Mouse (Mus musculus) kidney, postnatal 0 days (tissue): ENCODE results near the gene Arhgef39. TPM values are rescaled to one million over a fixed set of nuclear protein-coding genes. Genes with fewer than 3 reads are reported as not detected.

Experiments used
- ATAC-seq: fragments of 200-750 bp; cut with Nextera tagmentation; replicated peaks from 2 replicates; pipeline ENCODE4 v1.8.0; 2017; ENCODE audit warnings: low read depth, moderate number of reproducible peaks, moderate TSS enrichment, moderate library complexity; ENCODE audit not compliant: low FRiP score
- DNase-seq: peaks from one replicate; pipeline ENCODE4 v3.0.0-alpha.2; 2016; ENCODE audit warnings: low spot score
- H3K27ac ChIP-seq: fragments of 300-500 bp; sonication (generic); 2 replicates; pipeline ENCODE4 v1.5.1; 2014; ENCODE audit warnings: mild to moderate bottlenecking
- H3K27me3 ChIP-seq: fragments of 300-500 bp; sonication (generic); 2 replicates; pipeline ENCODE4 v1.6.1; 2014; ENCODE audit warnings: low read length, mixed read lengths; ENCODE audit not compliant: insufficient read depth
- H3K36me3 ChIP-seq: fragments of 300-500 bp; sonication (generic); 2 replicates; pipeline ENCODE4 v1.6.1; 2014; ENCODE audit warnings: low read length, mixed read lengths; ENCODE audit not compliant: insufficient read depth
- H3K4me1 ChIP-seq: fragments of 300-500 bp; sonication (generic); replicated peaks from 2 replicates; pipeline ENCODE4 v1.6.1; 2014; ENCODE audit warnings: antibody characterized with exemption, low read length, mixed read lengths; ENCODE audit not compliant: insufficient read depth
- H3K4me2 ChIP-seq: fragments of 300-500 bp; sonication (generic); 2 replicates; pipeline ENCODE4 v1.6.1; 2014; ENCODE audit warnings: mild to moderate bottlenecking, low read length, moderate library complexity, mixed read lengths
- H3K4me3 ChIP-seq: fragments of 300-500 bp; sonication (generic); replicated peaks from 2 replicates; pipeline ENCODE4 v1.5.1; 2014; ENCODE audit warnings: low read depth, low read length
- H3K9ac ChIP-seq: fragments of 300-500 bp; sonication (generic); 2 replicates; pipeline ENCODE4 v1.6.1; 2014; ENCODE audit warnings: low read depth, low read length
- H3K9me3 ChIP-seq: fragments of 300-500 bp; sonication (generic); replicated peaks from 2 replicates; pipeline ENCODE4 v1.6.1; 2016; ENCODE audit warnings: low read length, inconsistent platforms, mixed read lengths
- CTCF ChIP-seq: IDR thresholded peaks from 2 replicates; pipeline ENCODE4 v1.5.1; 2016; ENCODE audit warnings: antibody characterized with exemption, low read depth, mild to moderate bottlenecking, moderate library complexity
- WGBS: fragments of 180-500 bp; shearing (Covaris S2); extraction: QIAGEN DNeasy Blood & Tissue Kit; methylation state at CpG from one replicate; pipeline ENCODE4 v1.1.7; 2014; 5-methylcytosine and 5-hydroxymethylcytosine counted together
- polyA plus RNA-seq: library from polyadenylated mRNA; unstranded; fragments of >200 nt; fragmentation: Nextera tagmentation; extraction: Ambion mirVana; gene quantifications from 2 replicates; pipeline ENCODE4 v1.2.1, GENCODE M21; 2015

Gene Arhgef39
- polyA plus RNA-seq, 1 experiment from 2014 or later: 15.4 TPM

DNA sequence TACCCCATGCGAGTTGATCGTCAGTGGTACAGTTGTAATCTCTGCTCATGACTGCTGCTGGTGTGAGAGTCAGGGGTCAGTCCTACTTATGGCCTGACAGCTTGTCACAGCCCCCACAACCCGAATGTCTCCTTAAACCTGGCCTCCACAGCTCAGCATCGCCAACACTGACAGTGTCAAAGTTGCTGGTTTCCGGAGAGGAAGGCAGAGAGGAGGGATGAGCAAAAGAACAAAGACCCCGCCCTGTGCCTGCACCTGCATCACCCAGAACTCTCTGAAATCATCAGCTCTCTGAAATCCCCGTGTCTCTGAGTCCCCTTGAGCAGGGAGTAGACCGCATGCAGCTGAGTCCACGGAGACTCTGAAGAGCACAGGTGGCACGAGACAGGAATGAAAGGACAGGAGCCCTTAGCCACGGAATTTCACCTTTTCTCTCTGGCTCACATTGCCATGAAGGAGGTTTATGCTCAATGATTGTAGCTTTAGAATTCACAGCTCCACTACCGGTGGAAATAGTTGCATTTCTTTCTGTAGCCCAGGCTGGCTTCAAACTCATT lies 15.9 kb downstream of the Arhgef39 start, which contains the start of gene Sit1:
Gene Sit1 (minus strand): TSS at position 200 of the 557 bp plus-strand sequence.
- Histone ChIP-seq H3K9ac (no peak within 1 kb of the TSS), H3K4me1 (no peaks in the 10 kb centered on the region), H3K4me2 (no peak within 1 kb of the TSS), H3K27ac (no peak within 1 kb of the TSS), H3K36me3 (no peaks in the 10 kb centered on the region), H3K4me3 (no peak within 1 kb of the TSS), H3K27me3 (no peaks in the 10 kb centered on the region), H3K9me3 (no peaks in the 10 kb centered on the region)
- WGBS: 66% methylated on average over 12 of the region's 12 CpGs
- no peak for TF ChIP-seq CTCF
- DNase-seq (no peak), ATAC-seq (no peak)

DNA sequence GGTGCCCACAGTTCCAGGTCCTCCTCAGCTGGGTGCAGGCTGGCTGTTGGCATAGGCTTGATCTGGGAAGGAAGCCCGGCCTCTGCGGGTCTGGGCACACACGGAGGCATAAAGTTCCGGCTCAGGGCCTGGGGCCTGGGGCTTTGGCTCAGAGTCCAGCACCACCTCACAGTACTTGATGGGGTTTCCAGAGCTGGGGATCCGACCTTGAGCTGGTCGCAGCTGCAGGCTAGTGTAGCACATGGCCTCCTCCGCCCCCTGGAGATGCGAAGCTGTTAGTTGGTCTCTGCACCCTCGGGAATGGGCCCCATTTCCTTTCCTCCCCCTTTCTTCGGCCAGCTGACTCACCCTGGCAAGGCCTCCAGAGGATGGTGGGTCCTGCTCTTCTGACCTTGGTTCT lies 16.9 kb downstream of the Arhgef39 start:
- no peak for TF ChIP-seq CTCF
- Histone ChIP-seq H3K27me3 (no peaks in the 10 kb centered on the region), H3K9ac (no peak overlapping the region), H3K9me3 (no peaks in the 10 kb centered on the region), H3K4me2 (no peak overlapping the region), H3K27ac (no peak overlapping the region), H3K36me3 (no peaks in the 10 kb centered on the region), H3K4me3 (no peak overlapping the region), H3K4me1 (no peaks in the 10 kb centered on the region)
- 61% methylated on average over 10 of the region's 10 CpGs for WGBS
- no peak for DNase-seq
- no peak for ATAC-seq

DNA sequence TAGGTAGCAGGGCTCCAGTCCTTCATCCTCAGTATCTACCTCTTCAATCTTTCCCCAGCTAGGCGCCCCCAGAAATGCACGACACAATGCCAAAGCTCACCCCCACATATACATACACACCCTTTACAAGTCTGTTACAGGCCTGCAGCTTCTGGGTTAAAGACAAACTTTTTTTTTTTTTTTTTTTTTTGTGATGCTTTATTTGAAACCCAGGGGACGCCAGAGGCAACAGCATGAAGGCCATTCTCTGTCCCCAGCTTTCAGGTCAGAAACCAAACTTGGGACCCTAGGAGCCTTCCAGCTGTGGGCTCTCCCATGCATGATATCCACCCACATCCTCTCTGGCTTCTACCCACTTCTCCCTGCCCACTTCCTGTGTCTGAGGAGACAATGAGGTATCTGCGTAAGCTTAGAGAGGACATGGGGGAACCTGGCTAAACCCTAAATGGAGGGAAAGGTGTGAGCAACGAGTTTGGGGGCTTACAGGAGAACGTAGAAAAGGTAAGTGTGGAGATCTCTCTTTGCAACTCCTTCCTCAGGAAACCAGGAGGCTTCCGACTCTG lies 17.5 kb downstream of the Arhgef39 start:
- Histone ChIP-seq H3K27me3 (no peaks in the 10 kb centered on the region), H3K9me3 (no peaks in the 10 kb centered on the region), H3K27ac (no peak overlapping the region), H3K4me2 (no peak overlapping the region), H3K36me3 (no peaks in the 10 kb centered on the region), H3K4me3 (no peak overlapping the region), H3K9ac (no peak overlapping the region), H3K4me1 (no peaks in the 10 kb centered on the region)
- no peak for TF ChIP-seq CTCF
- ATAC-seq (no peak), DNase-seq (no peak)
- WGBS: 75% methylated on average over 7 of the region's 7 CpGs

DNA sequence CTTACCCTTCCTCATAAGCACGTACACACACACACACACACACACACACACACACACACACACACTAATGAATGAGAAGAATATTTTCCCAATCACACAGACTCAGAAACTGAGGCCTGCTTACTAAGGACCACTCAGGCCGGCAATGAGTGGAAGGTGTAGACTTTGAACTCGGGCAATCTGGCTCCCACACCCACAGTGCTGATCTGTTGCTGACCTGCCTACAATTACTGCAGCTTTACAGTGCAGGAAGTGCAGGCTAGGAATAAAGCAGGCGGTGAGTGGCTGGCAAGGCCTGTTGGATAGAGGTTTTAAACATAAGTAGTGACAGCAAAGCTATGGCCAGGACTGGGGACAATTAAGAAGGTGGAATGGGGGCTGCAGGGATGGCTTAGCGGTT lies 18.5 kb downstream of the Arhgef39 start:
- 83% methylated on average over 5 of the region's 5 CpGs for WGBS
- no peak overlapping the region for H3K4me3 ChIP-seq
- no peaks in the 10 kb centered on the region for H3K9me3 ChIP-seq
- H3K27me3 ChIP-seq: no peaks in the 10 kb centered on the region
- DNase-seq (no peak), ATAC-seq (no peak)
- no peak overlapping the region for H3K4me2 ChIP-seq
- no peak overlapping the region for H3K27ac ChIP-seq
- H3K4me1 ChIP-seq: no peaks in the 10 kb centered on the region
- no peak overlapping the region for H3K9ac ChIP-seq
- TF ChIP-seq CTCF: no peak
- no peaks in the 10 kb centered on the region for H3K36me3 ChIP-seq

DNA sequence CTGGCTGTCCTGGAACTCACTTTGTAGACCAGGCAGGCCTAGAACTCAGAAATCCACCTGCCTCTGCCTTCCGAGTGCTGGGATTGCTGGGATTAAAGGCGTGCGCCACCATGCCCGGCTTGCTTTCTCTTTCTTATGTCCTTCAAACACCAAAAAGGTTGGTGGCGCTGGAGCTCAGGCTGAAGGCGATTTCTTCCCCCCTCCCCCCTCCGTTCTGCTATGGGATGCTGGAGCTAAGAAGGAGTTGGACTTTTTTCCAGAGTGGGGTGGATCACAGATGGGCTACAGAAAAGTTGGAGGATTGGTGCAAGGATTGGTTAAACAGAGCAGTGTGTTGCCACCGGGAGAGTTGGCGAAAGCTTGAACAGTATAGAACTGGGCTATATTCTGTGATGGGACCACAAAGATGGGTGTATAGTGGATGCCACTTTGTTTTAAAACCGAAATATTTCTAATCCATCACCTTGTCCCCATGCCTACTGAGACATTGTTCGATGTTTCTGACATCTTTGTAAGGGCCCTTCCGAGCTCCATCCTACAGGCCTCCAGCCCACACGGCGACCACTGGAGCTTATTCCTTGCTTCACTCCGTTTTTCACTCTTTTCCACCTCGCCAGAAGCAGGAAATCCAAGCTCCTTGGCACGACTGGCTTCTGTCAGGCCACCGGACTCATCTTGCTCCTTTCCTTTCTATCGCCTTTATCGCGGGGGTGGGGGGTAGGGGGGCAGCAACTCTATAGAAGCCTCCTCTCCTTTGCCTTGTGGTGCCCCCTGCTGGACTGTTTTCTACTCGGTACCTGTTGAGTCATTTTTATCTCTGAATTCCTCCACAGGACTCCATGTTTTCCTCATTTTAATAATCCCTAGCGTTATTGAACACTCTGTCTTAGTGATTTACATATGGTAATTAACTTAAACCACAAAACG lies 20.3 kb downstream of the Arhgef39 start:
- DNase-seq: peak; percentile 85
- H3K9ac ChIP-seq: no peak overlapping the region
- TF ChIP-seq CTCF: peak; percentile 77

GRCm38 (mm10) chr4:43478534-43478858 lies 21.0 kb downstream of the Arhgef39 start:
- Histone ChIP-seq H3K9ac (0 out of 2 replicates have a peak overlapping the region, but pooled peaks have one; percentile 23), H3K36me3 (no peaks in the 10 kb centered on the region), H3K27ac (no peak overlapping the region), H3K4me1 (no peaks in the 10 kb centered on the region), H3K27me3 (no peaks in the 10 kb centered on the region), H3K4me3 (peak overlapping the region; percentile 24), H3K4me2 (peak overlapping the region; percentile 50), H3K9me3 (no peaks in the 10 kb centered on the region)
- no peak for DNase-seq
- 50% methylated on average over 8 of the region's 8 CpGs for WGBS
- no peak for TF ChIP-seq CTCF
- peak; percentile 25; the same call in 1 of the 2 replicates for ATAC-seq

More for the DNA sequence above, 20.3 kb downstream of the Arhgef39 start:
- Histone ChIP-seq H3K36me3 (no peaks in the 10 kb centered on the region), H3K27me3 (no peaks in the 10 kb centered on the region), H3K4me3 (no peak overlapping the region), H3K4me2 (peak overlapping the region; percentile 40; the same call in 1 of the 2 replicates), H3K4me1 (no peaks in the 10 kb centered on the region), H3K27ac (no peak overlapping the region), H3K9me3 (no peaks in the 10 kb centered on the region)
- ATAC-seq: no peak
- WGBS: 49% methylated on average over 24 of the region's 24 CpGs
